Mouse (Mus musculus) cerebellum, postnatal 36 days (tissue): ENCODE data around the gene Pde12.
"Not testable (repeated sequence)": the region's sequence is repeated elsewhere in the genome, so short reads cannot be mapped to it uniquely, and the experiment has no call there.

Source experiments
- DNase-seq, 2 experiments: peaks; one replicate each; pipeline ENCODE4 v3.0.0; 2021 to 2022; ENCODE audit warnings: mixed read lengths in 2 of 2

The Pde12 gene

GRCm38 (mm10) chr14:26669292-26670073 is at the start of gene Pde12:
Gene Pde12, minus strand, starts transcription at chr14:26669883.
- DNase-seq, result peak; percentile 85 to 93

DNA sequence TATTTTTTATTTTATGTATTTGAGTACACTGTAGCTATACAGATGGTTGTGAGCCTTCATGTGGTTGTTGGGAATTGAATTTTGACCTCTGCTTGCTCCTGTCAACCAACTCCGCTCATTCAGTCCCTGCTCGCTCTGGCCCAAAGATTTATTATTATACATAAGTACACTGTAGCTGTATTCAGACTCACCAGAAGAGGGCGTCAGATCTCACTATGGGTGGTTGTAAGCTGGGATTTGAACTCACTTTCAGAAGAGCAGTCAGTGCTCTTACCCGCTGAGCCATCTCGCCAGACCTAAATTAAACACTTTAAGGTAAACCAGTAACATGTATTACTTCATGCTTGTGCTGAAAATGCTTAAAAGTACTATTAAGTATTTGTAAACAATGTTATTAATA is 35.6 kb upstream of the Pde12 start:
- DNase-seq, result not testable (repeated sequence)

GRCm38 (mm10) chr14:26697912-26698311 is 28.2 kb upstream of the Pde12 start:
- no peak for DNase-seq

DNA sequence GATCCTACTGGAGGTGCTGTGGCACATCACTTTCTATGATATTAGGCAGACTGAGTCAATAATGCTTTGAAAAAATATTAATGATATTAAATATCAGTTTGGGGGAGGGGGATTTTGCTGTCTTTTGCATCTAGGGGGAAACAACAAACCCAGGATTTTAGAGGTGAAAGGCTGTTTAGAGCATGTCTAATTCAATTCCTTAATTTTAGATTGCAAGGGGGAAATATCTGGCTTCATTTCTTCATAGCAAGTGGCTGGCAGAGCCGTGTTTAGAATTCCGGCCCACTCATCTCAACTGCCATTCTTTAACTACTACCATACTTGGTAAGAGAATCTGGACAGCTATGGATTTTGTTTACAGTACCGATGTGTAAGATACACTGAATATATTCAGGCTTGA is 23.3 kb upstream of the Pde12 start, which contains the start of gene Dnah12:
TSS of gene Dnah12 (plus strand) at position 301 of the 400 bp plus-strand sequence.
- DNase-seq, result no peak

- no peak for DNase-seq
Measured at GRCm38 (mm10) chr14:26691363-26691762, 21.7 kb upstream of the Pde12 start.

- DNase-seq, result no peak
Measured at GRCm38 (mm10) chr14:26690727-26691126, 21.0 kb upstream of the Pde12 start.

DNA sequence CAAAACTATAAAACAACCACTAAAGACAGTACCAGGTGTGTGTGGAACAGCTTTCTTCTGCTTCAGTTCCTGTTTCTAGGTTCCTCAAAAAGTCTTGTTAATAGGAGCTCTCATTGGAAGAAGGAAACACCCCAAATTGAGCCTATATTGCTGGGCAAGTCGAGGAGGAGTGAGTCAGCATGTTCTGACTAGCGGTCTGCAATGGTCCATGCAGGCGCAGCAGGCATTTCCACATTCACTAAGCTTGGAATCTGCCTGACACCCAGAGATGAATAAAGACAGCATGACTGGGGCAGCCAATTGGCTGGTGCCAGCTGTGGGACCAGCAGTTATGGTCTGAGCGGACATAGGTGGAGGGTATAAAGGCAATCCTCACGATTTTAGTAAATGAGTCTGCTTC is 6.1 kb upstream of the Pde12 start:
- no peak for DNase-seq

- DNase-seq, result peak in 1 of 2 experiments; percentile 9
Measured at GRCm38 (mm10) chr14:26675371-26675770, 5.7 kb upstream of the Pde12 start.

DNA sequence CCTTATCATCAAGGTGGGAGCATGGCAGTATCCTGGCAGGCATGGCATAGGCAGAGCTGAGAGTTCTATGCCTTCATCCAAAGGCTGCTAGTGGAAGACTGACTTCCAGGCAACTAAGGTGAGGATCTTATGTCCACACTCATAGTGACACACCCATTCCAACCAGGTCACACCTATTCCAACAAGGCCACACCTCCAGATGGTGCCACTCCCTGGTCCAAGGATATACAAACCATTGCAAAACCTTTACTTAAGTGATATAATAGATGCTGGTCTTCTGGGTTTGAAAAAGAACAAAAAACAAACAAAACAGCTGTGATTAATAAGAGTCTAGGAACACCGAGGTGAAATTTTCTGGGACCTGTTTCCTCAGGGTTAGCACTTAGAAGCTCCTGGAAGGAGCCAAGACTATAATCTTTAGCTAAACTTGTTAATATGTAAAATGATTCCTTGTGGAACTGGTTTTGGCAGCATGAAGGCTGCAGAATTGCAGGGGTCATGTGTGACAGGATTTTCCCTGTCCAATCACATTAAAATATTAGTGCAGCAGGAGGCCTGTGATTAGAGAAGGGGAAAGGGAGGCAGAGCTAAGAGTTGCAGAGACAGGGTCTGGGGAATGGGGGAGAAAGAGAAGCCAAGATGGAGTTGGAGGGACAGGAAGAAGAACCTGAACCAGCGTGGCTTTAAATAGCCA is 4.9 kb upstream of the Pde12 start:
- not testable (repeated sequence) for DNase-seq

DNA sequence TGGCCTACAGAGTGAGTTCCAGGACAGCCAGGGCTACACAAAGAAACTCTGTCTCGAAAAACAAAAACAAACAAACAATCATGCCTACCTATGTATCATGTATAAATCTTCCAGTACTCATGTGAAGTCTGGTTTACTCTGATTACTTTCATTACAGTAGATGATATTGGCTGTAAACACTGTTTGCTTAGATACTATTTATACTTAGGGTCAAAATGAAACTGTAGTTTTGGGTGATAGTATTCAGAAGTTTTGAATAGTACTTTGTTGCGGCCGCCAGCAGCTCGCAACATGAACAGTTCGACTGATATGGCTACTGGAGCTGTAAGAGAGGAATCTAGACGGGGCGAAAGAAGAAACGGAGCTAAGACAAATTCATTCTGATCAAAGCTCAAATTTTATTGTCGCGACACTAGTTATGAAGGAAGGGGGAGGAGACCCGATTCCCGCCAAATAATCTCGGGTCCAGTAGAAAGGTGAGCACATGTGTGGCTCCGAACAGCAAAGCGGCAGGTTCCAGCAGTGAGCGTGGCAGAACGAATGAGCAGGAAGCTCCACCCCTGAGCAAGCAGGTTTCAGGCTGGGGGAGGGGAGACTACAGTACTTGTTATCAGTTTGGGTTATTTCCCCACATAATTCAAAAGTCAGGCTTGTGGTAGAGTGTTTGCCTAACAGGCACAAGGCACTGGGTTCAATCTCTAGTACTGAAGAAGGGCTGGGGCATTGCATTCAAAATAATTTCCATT is 2.4 kb upstream of the Pde12 start:
- not testable (repeated sequence) for DNase-seq

DNA sequence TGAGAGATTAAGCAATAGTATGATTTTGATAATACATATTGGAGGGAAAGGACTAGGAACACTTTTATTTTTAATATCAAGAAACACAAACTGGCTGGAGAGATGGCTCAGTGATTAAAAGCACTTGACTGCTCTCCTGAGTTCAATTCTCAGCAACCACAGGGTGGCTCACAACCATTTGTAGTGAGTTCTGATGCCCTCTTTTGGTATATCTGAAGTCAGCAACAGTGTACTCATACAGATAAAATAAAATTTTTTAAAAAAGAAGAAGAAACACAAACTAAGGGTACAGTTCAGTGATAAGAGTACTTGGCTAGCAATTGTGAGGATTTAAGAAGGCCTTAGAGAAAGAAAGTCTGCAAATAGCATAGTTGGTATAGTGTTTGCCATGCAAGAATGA is 1.3 kb upstream of the Pde12 start:
- DNase-seq, result no peak

GRCm38 (mm10) chr14:26668371-26669291 is 1.1 kb downstream of the Pde12 start:
- DNase-seq, result peak in 1 of 2 experiments; percentile 34

DNA sequence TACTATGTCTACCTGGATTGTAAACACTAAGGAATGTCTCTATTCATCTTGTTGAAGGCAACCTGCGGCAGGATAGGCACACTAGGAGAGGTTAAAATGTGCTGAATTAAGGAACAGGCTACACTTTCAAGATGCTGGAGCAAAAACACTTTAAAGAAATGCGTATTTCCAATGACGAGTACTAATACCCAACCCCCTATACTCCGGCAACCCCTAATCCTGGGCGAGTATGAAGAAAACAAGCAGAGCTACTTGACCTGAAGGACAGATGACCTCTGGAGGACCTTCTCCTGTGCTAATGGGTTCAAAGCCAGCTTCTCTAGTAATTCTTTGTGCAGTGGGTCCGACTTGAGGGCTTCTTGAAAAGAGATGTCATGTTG is 1.7 kb downstream of the Pde12 start:
- no peak for DNase-seq

DNA sequence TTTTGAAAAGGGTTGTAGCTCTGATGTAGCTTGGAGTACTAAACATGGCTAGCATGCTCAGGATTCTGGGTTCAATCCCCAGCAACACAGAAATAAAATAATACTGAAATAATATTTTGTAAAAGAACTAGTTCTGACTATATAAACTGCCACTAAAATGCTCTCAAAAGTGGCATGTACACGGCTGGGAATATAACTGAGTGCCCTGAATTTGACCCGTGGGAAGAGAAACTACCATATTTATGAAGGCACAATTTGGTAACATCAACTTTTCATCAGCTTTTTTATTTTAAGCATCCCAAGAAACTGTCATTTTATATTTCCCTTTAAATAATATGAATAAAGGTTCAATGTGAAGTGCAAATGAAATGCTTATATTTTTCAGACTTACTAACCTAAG is 5.8 kb downstream of the Pde12 start:
- no peak for DNase-seq

DNA sequence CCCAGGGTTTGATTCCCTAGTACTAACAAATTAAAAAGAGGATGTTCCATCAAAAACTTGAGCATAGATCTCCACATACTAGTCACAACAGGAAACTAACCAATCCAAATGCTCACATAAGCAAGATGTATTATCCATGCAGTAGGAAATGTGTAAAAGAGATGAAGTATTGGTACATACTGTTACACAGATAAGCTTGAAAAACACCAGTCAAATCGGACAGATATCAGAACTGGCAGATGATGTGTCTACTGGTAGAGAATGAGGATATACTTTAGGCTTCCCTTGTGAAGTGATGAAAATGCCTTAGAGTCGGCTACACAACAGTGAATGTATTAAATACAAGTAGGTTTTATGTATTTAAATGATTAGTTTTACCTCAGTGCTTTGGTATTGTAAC is 7.2 kb downstream of the Pde12 start:
- no peak for DNase-seq

- DNase-seq, result no peak
Measured at GRCm38 (mm10) chr14:26662016-26662415, 7.7 kb downstream of the Pde12 start.

- DNase-seq, result no peak
Measured at GRCm38 (mm10) chr14:26660233-26660632, 9.4 kb downstream of the Pde12 start.

- no peak for DNase-seq
Measured at GRCm38 (mm10) chr14:26658178-26658577, 11.5 kb downstream of the Pde12 start.

DNA sequence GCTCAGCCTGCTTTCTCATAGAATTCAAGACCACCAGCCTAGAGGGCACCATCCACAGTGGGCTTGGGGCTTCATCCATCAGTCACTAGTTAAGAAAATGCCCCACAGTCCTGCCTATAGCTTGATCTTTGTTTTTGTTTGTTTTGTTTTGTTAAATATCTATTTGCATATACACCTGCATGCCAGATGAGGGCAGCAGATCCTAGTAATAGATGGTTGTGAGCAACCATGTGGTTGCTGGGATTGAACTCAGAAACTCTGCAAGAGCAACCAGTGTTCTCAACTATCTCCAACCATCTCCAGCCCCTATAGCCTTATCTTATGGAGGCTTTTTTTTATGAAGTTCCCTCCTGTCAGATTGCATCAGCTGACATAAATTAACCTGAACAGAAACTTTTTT is 17.8 kb downstream of the Pde12 start:
- no peak for DNase-seq

DNA sequence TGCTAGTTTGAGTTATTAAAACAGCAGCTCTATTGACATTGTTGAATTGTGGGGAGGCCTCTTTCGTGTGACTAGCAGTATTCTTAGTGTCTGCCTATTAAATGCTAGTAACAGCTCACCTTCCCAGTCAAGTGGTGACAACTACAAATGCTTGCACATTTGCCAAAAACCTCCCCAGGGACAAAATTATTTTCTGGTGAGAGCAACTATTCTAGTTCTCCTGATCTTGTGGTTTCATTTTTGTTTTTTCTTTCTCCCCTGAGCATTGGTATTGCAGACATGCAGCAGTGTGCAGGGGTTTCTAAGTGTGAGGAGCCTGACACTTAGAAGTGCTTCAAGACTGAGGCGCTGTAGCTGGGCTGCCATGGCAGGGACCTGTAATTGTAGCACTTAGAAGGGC is 21.9 kb downstream of the Pde12 start:
- no peak for DNase-seq

- no peak for DNase-seq
Measured at GRCm38 (mm10) chr14:26645989-26646650, 23.6 kb downstream of the Pde12 start.
